Mouse (Mus musculus) activated CD4-positive, CD25-positive, alpha-beta regulatory T cell, adult 4 months (primary cell): ENCODE measurements at regions not wholly inside any gene's neighbourhood (a gene's known extent, or its start where the extent isn't known, plus 50 kb on each side); places are given as distances from the start of the nearest gene placed in this dataset.

Experiments
- ATAC-seq: one replicate; pipeline ENCODE4 v1.8.0; 2017

DNA sequence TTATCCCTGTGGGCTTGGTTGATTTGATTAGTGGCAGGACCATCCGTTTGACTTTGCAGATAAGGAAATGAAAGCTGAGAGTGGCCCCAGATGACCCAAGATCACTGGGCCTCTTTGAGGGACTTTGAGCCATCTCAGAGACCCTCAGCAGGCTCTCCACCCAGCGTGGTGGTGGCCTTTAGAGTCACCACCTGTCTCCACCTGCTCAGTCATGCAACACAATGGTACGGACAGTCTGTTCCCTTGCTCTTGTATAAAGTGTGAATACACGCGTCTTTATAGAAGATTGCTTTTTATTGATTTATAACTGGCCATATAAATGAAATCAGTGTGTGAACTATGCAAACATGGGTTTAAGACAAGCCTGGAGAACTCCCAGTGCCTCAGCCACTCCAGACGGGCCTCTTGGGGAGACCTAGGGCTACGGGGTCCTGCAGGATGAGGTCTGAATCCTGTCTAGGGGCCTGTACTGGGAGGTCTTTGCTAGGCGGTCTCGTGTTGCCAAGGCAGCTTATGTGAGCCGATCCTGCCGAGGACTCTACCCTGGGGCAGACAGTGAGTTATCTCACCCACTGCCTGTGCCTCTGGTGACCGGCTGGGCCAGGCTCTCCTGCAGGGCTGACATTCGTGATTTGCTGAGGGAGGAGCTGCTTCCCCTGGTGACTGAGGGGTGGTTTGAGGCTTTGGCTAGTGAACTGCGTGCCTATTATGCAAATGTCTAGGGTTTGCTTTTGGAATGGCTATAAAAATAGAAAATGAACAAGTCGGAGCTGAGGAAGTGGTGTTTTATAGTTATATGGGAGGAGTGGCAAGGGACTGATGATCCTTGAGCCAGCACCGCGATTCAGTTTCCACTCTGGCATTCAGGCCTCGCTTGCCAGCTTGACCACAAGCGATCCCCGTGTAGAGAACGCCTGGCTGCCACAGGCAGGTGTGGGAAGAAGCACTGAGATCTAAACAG, 176.5 kb downstream of the Fam43a start:
- no peak for ATAC-seq

DNA sequence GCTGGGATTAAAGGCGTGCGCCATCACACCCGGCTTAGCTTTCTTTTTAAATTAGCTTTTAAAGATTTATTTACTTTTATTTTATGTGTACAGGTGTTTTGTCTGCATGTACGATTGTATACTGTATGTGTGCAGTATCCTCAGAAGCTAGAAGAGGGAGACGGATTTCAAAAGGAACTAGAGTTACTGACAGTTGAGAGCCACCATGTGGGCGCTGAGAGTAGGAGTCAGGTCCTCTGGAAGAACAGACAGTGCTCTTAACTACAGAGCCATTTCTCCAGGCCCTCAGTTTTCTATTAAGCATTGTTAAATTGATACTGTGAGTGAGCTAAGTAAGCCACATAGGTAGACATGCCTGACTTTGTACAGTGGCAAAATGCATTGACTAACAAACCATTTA, 177.9 kb downstream of the Fam43a start:
- ATAC-seq: no peak

DNA sequence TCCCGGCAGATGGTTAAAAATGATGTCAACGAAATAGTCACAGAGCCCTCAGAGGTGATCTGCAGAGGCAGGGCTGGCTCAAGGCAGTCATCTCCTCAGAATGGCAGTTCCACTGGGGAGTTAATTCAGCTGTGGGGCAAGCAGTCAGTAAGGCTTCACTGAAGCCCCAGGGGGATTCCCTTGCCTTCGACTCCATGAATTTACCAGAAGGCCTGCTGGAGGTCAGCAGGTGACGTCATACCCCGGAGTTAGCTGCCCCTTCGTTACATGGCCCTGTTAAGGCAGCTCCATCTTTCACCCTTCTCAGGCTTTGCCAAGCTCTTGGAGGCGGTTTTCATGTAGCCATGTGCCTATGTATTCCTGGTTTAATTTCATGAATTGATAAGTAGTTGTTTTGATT, 178.6 kb downstream of the Fam43a start:
- no peak for ATAC-seq

DNA sequence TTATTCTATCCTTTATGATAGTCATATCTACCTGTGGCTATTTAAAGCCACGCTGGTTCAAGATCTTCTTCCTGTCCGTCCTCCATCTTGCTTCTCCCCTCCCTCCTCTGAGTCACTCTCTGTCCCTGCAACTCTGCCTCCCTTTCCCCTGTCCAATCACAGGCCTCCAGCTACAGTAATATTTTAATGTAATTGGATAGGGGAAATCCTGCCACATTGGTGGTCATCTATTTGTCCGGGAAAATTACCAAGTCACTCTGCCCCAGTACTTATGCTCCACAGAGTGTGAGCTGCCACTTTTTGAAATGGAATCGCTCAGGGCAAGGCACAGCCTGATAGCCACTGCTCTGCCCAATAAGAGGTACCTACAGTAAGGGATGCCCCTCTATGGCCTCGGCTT, 179.4 kb downstream of the Fam43a start:
- ATAC-seq: no peak

DNA sequence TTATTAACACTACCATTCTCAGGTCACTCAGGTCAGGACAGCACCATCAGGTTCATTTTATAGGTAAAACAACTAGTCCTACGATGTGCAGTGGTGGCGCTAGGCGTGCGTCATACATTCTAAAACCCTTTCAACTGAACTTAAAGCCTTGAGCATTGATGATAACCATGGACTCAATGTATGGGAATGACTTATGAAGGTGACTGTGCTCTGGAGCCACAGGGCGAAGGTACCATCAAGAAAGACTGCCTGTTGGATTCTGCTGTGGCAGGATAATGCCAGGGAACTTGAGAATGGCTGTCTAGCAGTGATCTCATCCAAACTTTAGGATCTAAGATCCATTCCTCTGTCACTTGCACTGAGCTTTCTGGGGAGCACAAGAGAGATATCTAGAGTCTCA, 184.7 kb downstream of the Fam43a start:
- ATAC-seq: no peak

DNA sequence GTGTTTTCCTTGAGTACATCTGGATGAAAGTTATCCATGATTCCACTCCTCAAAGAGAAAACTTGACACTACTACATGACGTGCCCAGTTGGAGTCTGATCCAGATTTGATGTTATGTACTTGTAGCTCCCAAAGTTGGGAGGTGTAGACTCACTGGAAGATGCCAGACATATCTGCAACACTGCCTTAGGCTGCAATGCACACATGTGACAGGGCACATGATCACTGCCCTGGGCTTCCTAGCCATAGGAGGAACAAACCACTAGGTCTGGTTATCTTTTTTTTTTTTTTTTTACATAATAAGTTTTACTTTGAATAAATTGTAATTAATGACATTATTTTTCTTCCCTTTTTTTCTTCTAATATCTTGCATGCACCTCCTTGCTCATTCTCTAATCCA, 185.4 kb downstream of the Fam43a start:
- ATAC-seq: no peak

DNA sequence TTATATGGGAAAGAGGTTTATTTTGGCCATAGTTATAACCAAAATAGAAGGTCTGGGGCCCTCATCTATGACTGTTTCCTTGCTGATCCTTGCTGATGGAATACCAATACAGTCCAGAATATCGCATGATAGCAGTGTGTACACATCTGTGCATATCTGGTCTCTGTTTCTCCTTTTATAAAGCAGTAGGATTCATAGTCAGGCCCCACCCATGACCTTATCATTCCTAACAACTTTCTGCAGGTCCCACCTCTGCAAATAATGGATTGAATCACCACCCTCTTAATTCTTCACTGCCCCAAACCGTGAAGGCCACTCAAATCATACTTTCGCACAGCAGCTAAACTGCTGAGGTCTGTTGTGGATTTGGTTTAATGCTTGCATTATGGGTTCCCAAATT, 186.5 kb downstream of the Fam43a start:
- no peak for ATAC-seq

DNA sequence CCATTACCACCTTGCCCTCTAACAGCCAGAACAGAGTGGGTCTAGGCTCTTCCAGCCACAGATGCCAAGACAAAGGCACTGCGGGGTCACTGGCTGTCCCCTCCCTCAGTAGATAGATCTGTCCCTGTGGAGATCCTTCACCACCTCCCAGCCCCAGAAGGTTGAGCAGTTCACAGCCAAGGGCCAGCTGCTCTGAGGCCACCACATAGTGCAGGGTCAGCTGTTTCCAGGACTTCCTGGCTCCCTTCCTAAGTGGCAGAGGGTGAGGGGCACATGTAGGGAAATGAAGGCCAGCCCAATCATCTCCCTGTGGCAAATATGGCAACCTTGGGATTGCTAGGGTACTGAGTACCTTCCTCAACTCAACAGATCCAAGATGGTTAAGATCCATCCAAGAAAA, 187.8 kb downstream of the Fam43a start:
- no peak for ATAC-seq

DNA sequence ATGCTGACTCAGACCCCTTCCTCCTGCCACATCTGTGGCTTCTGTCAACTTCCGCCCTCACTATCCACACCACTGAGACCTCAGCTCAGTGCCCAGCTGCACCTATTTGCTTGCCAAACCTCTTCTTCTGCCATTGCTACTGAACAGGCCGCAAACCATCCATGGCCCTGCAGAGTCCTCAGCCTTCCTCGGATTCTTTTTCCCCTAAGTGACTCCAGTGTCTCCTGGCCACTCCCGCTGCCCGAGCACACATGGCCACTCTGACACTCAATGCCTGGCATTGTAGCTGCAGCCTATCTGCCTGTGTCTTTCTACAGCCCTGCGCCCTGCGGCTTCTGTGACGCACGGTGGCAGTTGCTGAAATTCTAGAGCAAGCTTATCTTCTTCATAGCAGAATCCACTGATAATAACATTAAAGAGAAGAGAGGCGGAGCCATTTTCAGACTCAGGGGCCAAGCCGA, 188.8 kb downstream of the Fam43a start:
- no peak for ATAC-seq

DNA sequence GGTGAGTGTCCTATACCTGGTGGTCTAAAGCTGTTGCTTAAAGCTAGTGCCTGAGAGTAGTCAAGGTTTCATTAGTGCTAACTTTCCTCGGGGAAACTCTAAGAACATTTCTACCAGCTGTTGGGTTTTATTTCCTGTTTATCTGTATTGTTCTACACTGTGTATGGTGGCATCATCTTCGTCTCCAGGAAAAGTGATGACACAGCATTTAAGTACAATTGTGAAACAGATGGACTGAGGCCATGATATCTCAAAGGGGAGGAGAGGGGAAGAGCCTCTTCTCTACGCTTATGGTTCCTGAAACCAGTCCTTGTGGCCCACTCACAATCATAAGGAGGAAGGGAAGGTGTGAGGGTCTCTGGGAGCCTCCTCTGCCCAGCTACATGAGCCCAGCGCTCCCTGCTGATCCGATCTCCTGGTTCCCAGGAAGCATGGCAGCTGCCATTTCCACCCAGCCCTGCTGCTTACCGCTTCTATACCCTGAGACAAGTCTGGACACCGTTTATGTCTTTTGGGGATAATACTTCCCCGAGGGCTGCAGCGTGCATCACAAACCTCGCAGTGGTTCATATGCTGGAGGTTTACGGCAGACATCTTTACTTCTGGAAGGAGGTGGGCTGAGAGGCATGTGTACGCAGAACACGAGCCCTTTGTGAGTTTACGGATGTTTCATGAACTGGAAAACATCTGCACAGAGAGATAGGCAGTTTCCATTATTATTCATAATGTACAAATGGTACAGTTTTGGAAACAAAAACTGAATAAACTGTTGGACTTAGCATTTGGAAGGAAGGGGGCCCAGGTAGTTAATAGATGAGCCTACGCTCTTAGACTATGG, 189.6 kb downstream of the Fam43a start:
- no peak for ATAC-seq

DNA sequence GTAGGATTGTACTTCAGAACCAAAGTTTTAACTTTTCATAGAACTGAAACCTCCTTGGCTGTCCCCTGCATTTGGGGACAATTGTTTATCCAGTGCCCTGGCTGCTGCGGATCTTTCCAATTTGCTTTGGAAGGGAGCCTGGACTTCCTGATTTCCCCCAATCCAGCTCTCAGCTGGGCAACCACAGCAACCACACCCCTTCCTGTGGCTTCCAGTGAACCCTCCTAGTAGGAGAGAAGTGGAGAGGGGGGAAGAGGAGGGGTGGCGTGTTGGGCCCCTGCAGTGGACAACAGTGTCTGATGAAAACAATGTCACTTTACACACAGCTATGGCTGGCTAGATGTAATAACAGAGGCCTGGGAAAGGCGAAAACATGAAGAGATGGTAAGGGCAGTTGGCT, 190.5 kb downstream of the Fam43a start:
- ATAC-seq: no peak

DNA sequence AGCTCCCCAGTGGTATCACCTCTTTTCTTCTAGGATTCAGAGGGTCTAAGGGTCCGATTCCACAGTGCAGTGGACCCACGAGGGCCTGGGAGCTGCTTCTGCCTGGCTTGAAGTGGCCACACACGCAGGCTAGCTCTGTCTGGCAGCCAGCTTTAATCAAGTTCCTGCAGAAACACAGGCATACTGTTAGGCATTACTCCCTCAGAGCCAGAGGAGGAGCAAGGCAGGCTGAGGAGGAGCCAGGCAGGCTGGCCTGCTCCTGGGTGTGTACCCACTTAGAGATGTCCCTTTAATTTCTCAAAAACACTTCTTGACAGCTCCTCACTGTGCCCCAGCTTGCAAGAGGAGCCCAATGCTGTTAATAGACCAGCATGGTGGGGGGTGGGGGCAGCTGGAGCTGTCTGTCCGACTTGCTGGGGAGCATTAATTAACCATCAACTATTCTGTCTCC, 191.1 kb downstream of the Fam43a start:
- ATAC-seq: no peak

DNA sequence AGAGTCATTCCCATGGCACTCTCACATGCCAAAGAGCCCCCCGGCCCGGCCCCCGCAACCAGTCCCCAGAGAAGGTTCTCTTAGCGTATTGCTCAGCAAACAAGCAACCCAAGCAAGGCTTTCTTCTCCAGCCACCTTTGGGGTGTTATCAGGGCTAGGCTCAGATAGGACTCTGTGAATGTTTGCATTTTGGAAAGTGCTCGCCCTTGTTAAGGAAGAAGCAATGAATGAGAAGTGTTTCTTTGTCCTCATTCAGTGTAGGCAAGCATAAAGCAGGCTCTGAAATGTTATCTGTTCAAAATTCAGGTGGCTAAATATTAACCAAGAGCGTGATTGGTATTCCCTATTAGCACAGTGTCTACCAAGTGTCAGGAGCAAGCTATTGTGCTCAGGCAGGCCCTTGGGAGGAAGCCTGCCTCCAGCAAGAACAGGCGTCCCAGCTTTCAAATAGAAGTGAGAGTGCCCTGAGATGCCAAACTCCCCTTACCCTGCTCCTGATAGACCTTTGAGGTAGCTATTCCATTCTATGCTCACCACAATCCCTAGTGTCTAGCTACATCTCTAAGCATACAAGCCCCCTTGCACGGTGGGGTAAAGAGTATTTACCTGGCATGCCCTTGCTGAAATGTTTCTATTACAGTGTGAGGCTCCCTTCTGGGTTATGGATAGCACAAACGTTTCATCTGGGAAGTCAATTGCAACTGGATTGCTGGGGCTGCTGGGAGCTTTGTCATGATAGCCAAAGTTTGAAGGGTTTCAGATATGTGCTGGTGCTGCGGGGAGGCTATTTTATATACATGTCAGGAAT, 191.7 kb downstream of the Fam43a start:
- ATAC-seq: no peak

DNA sequence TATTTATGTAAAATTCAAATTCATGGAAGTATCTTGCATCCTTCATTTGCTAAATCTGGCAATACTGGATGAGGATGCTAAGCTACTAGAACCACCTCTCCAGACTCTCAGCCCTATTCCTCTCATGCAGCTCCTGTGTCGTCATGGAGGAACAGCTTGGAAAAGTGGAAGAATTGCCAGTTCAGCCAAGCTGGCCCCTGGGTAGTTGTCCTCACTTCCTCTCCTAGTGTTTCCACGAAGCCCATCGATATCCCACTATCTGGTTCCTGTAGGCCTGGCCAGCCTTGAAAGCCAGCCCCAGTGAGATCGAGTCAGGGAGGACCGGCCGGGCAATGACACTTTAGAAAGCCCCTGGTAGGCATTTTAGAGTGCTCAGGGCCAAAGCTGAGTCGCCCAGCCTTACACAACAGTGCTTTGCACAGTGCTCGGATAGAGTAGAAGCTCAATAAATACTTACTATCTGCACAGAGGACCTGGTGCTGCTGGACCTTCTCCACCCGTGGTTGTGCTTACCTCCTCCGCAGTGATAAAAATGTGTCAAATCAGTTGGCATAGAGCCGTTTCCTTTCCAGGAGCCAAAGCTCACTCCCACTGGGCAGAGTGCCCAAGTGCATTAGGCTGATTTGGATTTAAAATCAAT, 193.3 kb downstream of the Fam43a start:
- no peak for ATAC-seq

DNA sequence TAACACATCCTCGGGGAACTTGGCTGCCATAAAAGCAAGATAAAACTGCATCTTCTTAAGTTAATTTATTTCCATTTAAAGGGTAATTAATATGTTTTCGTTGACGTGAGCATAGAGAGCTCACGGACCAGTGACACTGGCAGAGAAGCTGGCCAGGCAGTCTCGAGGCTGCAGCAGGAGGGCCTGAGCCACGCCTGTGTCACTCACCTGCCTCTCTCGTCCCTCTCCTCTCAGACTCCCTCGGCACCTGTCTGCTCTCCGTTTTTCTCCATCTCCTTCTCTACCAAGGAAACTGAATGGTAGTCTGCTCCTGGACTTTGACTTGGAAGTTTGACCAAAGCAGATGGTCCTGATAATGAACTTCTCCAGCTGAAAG, 193.8 kb downstream of the Fam43a start:
- ATAC-seq: no peak

DNA sequence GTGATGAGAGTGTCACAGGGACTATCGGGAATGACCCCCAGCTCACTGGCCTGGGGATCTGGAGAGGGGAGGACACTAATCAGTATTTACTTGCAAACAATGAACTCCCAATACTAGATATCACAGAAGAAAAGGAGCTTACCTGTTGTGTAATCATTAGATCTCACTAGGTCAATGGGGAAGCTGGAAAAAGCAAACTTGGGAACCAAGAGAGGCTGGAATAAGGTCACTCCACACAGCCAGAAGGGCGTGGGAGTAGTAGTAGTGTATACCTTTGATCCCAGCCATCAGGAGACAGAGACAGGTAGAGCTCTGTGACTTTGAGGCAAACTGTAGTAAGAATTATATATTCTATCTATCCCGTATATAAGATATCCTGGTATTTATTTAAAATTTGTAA, 194.3 kb downstream of the Fam43a start:
- no peak for ATAC-seq

DNA sequence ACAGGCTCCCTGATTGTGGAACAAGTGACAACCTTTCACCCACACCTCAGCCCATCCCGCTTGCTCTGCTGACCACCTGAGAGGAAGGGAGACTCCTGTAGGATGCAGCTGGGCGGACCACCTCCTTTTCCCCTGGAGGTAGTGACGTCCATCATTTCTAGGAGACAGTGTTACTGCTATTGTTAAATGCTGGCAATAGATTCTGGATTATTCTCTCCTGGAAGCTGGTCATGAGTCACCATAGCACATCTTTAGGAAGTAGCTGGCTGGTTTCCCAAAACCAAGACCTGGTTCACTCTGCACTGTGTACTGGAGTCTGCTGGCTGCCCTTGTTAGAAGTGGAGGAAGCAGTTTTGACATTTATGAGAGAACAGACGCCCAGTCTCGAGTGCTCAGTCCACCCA, 196.0 kb downstream of the Fam43a start:
- no peak for ATAC-seq

DNA sequence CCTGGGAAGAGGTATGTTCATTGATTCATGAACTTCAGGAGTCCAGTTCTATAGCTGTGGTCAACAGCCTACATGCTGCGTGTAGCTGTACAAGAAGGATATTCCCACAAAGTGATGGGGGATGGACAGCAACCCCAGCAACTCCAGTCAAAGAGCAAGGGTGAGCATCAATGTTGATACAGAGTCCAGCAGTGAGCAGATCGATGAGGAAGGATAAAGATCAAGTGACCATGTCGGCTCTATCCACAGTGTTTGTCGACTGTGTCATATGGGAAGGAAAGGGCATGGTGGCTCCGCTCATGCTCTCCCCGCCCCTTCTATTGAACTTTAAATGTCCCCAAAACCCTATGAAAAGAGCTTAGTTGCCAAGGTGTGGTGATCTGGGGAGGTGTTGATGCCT, 196.6 kb downstream of the Fam43a start:
- no peak for ATAC-seq

DNA sequence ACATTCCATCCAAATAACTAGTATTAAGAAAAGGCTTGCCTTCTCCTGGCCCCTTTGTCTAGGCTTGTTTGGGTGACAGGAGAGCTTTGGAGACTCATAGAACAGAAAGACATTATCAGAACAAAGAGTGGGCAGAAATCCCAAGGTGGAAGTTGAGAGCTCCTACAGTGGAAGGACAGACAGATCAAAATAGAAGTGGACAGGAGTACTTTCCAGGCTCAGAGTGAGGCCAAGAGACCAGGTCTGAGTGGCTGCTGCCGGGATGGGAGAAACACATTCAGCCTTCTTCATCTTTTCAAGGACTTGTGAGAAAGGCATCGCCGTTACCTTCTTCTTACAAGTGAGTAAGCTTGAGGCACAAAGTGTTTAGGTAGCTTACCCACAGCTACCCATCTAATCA, 197.5 kb downstream of the Fam43a start:
- ATAC-seq: no peak

DNA sequence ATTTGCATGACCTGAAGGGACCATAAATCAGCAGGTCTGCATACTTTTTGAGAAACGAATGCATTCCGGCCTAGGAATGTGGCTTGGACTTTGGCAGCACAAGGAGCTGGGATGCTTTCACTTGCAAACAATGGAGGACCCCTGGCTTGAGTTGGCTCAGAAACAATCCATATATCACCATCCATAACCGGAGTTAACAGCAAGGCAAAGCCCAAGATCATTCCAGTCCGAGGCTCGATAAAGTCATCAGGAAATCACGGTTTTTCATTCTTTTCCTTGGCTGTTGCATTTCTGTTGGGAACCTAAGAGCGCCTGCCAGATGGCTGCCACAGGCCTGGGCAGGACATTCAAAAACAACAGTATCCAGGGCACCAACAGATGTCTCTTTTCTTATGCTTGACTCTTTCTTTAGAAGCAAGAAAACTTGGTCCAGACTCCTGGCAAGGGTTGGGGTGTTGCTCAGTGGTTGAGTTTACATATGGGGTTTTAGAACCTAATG, 198.5 kb downstream of the Fam43a start:
- no peak for ATAC-seq

DNA sequence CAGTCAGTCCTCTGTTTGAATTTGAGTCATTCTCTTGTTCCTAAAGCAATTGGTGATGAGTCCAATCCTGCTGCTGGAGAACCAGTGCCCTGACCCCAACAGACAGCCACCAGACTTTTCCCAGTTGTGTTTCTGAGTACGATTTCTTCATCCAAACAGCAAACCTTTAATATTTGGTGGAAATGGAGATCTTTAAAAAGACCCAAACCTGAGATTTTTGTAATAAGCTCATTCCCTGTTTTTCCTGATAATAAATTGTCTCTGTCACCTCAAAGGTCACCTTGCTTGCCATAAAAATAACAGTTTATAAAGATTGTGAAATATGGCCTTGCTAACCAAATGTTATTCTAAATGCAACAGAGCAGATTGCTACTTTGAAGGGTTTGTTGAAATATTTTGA, 199.0 kb downstream of the Fam43a start:
- ATAC-seq: no peak
